Mouse (Mus musculus) CH12.LX (cell line): ENCODE data around the gene Omt2b. TPM values are rescaled to one million over a fixed set of nuclear protein-coding genes. Genes with fewer than 3 reads are reported as not detected.
A peak's percentile ranks its signal among the peaks of the same experiment; 100 is the strongest.
"Not testable (repeated sequence)": the region's sequence is repeated elsewhere in the genome, so short reads cannot be mapped to it uniquely, and the experiment has no call there.

Source experiments
- DNase-seq: peaks from one replicate; pipeline ENCODE4 v3.0.0-alpha.2; 2013; ENCODE audit errors: extremely low read depth
- H3K27ac ChIP-seq: 2 replicates; pipeline ENCODE4 v1.5.1; 2012; ENCODE audit warnings: low read depth, mild to moderate bottlenecking, control low read depth, moderate library complexity; ENCODE audit not compliant: insufficient read depth
- H3K27me3 ChIP-seq: replicated peaks from 2 replicates; pipeline ENCODE3; 2012; ENCODE audit warnings: inconsistent platforms
- H3K36me3 ChIP-seq, 2 experiments: replicated peaks in 1 of 2; 2 replicates each; pipeline versions ENCODE3 to v1.6.1; 2012; ENCODE audit warnings: inconsistent platforms in 1 of 2, low read length in 1 of 2, mild to moderate bottlenecking in 1 of 2, mixed read lengths in 1 of 2, moderate library complexity in 1 of 2; ENCODE audit not compliant: control insufficient read depth in 1 of 2, insufficient read depth in 1 of 2
- H3K4me1 ChIP-seq, 2 experiments: 2 replicates each; pipeline ENCODE4 v1.6.1; 2012; ENCODE audit warnings: inconsistent platforms in 1 of 2, moderate library complexity in 1 of 2; ENCODE audit not compliant: insufficient read depth in 2 of 2, control insufficient read depth in 1 of 2
- H3K4me2 ChIP-seq: 2 replicates; pipeline ENCODE4 v1.6.1; 2012; ENCODE audit warnings: low read depth, mild to moderate bottlenecking, control low read depth; ENCODE audit not compliant: poor library complexity, insufficient read depth, severe bottlenecking
- H3K4me3 ChIP-seq, 3 experiments: fragments of 150-350 bp in 1 of 3; sonication (generic) in 1 of 3; replicated peaks in 1 of 3; 2 replicates each; pipeline versions ENCODE3 to v1.5.1; 2011 to 2012; ENCODE audit warnings: low read depth in 2 of 3, low read length in 2 of 3, mild to moderate bottlenecking in 2 of 3, moderate library complexity in 2 of 3, control low read depth in 1 of 3, improper control_type of control experiment in 1 of 3, inconsistent platforms in 1 of 3, mixed read lengths in 1 of 3; ENCODE audit not compliant: poor library complexity in 1 of 3
- H3K79me2 ChIP-seq: replicated peaks from 2 replicates; pipeline ENCODE4 v1.6.1; 2012; ENCODE audit warnings: mild to moderate bottlenecking, moderate library complexity; ENCODE audit not compliant: control insufficient read depth, poor library complexity, insufficient read depth, severe bottlenecking; ENCODE audit errors: extremely low read depth
- H3K9ac ChIP-seq: 2 replicates; pipeline ENCODE4 v1.6.1; 2012; ENCODE audit warnings: low read depth, mild to moderate bottlenecking, control low read depth, moderate library complexity; ENCODE audit not compliant: insufficient read depth
- H3K9me3 ChIP-seq: replicated peaks from 2 replicates; pipeline ENCODE3; 2012; ENCODE audit warnings: low read length, inconsistent platforms, mixed read lengths
- BHLHE40 ChIP-seq: IDR thresholded peaks from 2 replicates; pipeline ENCODE4 v1.6.1; 2011; ENCODE audit warnings: mild to moderate bottlenecking, low read depth, low read length, improper control_type of control experiment
- CHD2 ChIP-seq: IDR thresholded peaks from 2 replicates; pipeline ENCODE4 v1.6.1; 2011; ENCODE audit warnings: low read length, improper control_type of control experiment
- CTCF ChIP-seq, 2 experiments: IDR thresholded peaks in 1 of 2; conservative IDR thresholded peaks in 1 of 2; 2 replicates each; pipeline ENCODE4 v1.5.1; 2011 to 2012; ENCODE audit warnings: low read depth in 2 of 2, low read length in 2 of 2, improper control_type of control experiment in 1 of 2, inconsistent platforms in 1 of 2, mild to moderate bottlenecking in 1 of 2, moderate library complexity in 1 of 2
- ETS1 ChIP-seq: conservative IDR thresholded peaks from 2 replicates; pipeline ENCODE4 v1.6.1; 2012; ENCODE audit warnings: low read depth, mild to moderate bottlenecking, inconsistent platforms, low read length, improper control_type of control experiment, moderate library complexity
- HCFC1 ChIP-seq: IDR thresholded peaks from 2 replicates; pipeline ENCODE4 v1.6.1; 2012; ENCODE audit warnings: low read depth, mild to moderate bottlenecking, inconsistent platforms, low read length, improper control_type of control experiment
- IRF4 ChIP-seq: IDR thresholded peaks from 2 replicates; pipeline ENCODE4 v1.6.1; 2014; ENCODE audit warnings: low read depth, mild to moderate bottlenecking, inconsistent platforms, low read length, improper control_type of control experiment
- JUN ChIP-seq: IDR thresholded peaks from 2 replicates; pipeline ENCODE4 v1.6.1; 2011; ENCODE audit warnings: low read depth, mild to moderate bottlenecking, low read length, improper control_type of control experiment, moderate library complexity; ENCODE audit not compliant: insufficient read depth
- JUND ChIP-seq: conservative IDR thresholded peaks from 2 replicates; pipeline ENCODE4 v1.6.1; 2011; ENCODE audit warnings: low read depth, low read length, improper control_type of control experiment
- MAX ChIP-seq: IDR thresholded peaks from 2 replicates; pipeline ENCODE4 v1.6.1; 2011; ENCODE audit warnings: low read length, improper control_type of control experiment
- MYC ChIP-seq: IDR thresholded peaks from 2 replicates; pipeline ENCODE4 v1.6.1; 2011; ENCODE audit warnings: low read depth, mild to moderate bottlenecking, improper control_type of control experiment, low read length
- NELFE ChIP-seq: IDR thresholded peaks from 2 replicates; pipeline ENCODE4 v1.6.1; 2011; ENCODE audit warnings: low read depth, low read length, improper control_type of control experiment
- POLR2A ChIP-seq: IDR thresholded peaks from 2 replicates; pipeline ENCODE4 v1.6.1; 2011; ENCODE audit warnings: low read depth, mild to moderate bottlenecking, improper control_type of control experiment, low read length
- SIN3A ChIP-seq: IDR thresholded peaks from 2 replicates; pipeline ENCODE4 v1.6.1; 2012; ENCODE audit warnings: low read length, improper control_type of control experiment, inconsistent platforms
- SMC3 ChIP-seq: IDR thresholded peaks from 2 replicates; pipeline ENCODE4 v1.6.1; 2011; ENCODE audit warnings: low read depth, low read length, improper control_type of control experiment
- USF1 ChIP-seq: IDR thresholded peaks from 2 replicates; pipeline ENCODE4 v1.6.1; 2014; ENCODE audit warnings: low read depth, mild to moderate bottlenecking, inconsistent platforms, low read length, improper control_type of control experiment
- USF2 ChIP-seq: conservative IDR thresholded peaks from 2 replicates; pipeline ENCODE4 v1.6.1; 2011; ENCODE audit warnings: low read depth, low read length, improper control_type of control experiment
- ZKSCAN1 ChIP-seq: IDR thresholded peaks from 2 replicates; pipeline ENCODE4 v1.6.1; 2012; ENCODE audit warnings: low read depth, inconsistent platforms, low read length, improper control_type of control experiment, borderline replicate concordance
- dilution Hi-C: fragments of 300-500 bp; cut with MboI; formaldehyde crosslinking; loops from 2 replicates; pipeline ENCODE4 v1.14.3; 2020; ENCODE audit warnings: low sequenced_read_pairs; ENCODE audit not compliant: extremely low pct_unique_long_range_greater_than_20kb, extremely low pct_ligation_motif_present
- in situ Hi-C: fragments of 300-500 bp; cut with MboI; formaldehyde crosslinking; loops from 3 replicates; pipeline ENCODE4 v1.14.3; 2019; ENCODE audit warnings: low sequenced_read_pairs, low pct_ligation_motif_present, low pct_unique_long_range_greater_than_20kb, mixed read lengths
- polyA plus RNA-seq: library from polyadenylated mRNA; unstranded; fragments of >175 nt; gene quantifications from 2 replicates; pipeline ENCODE4 v1.2.1, GENCODE M21; 2012; ENCODE audit warnings: low read depth; ENCODE audit not compliant: insufficient read length
- total RNA-seq, 2 experiments: library from RNA; depleted of rRNA; stranded (reverse); fragments of 300-350 nt in 1 of 2; fragments of >200 nt in 1 of 2; gene quantifications; 2 replicates each; pipeline ENCODE4 v1.2.3; 2012 to 2014

Gene Omt2b
- total and polyA plus RNA-seq, 3 experiments, result not detected

GRCm38 (mm10) chr9:78294781-78295180, 32.6 kb upstream of the Omt2b start:
- H3K4me3 ChIP-seq, H3K27me3 ChIP-seq, DNase-seq, in situ Hi-C loops, H3K4me1 ChIP-seq, H3K79me2 ChIP-seq, H3K9ac ChIP-seq, dilution Hi-C loops, H3K4me2 ChIP-seq, H3K9me3 ChIP-seq, H3K36me3 ChIP-seq, H3K27ac ChIP-seq: not testable (repeated sequence)

- H3K27me3 ChIP-seq, H3K4me1 ChIP-seq, H3K27ac ChIP-seq, H3K79me2 ChIP-seq, in situ Hi-C loops, H3K4me3 ChIP-seq, dilution Hi-C loops, H3K36me3 ChIP-seq, H3K9ac ChIP-seq, H3K9me3 ChIP-seq: not testable (repeated sequence)
- peak; percentile 45 for DNase-seq
- peak overlapping the region; percentile 44; the same call in 1 of the 2 replicates for H3K4me2 ChIP-seq
- peak; percentile 67 to 71 for TF ChIP-seq CTCF (conservative IDR thresholded peaks at IDR 0.05 in 1 of 2, IDR thresholded peaks at IDR 0.05 in 1 of 2; ENCODE audit: low read depth in 2 of 2, low read length in 2 of 2)
These were observed 31.3 kb upstream of the Omt2b start for GRCm38 (mm10) chr9:78296089-78296488.

GRCm38 (mm10) chr9:78298232-78298631, 29.2 kb upstream of the Omt2b start:
- Histone ChIP-seq H3K4me3 (no peak overlapping the region), H3K9ac (no peak overlapping the region), H3K27ac (no peak overlapping the region), H3K9me3 (no peaks in the 10 kb centered on the region), H3K79me2 (no peaks in the 10 kb centered on the region), H3K4me1 (no peaks in the 10 kb centered on the region), H3K27me3 (peaks cover 2% of the 10 kb centered on the region), H3K36me3 (no peaks in the 10 kb centered on the region), H3K4me2 (no peak overlapping the region)
- DNase-seq, result no peak
- dilution Hi-C loops (no loop called here), in situ Hi-C loops (no loop called here)
- no peak for TF ChIP-seq NELFE
- no peak for TF ChIP-seq SIN3A
- TF ChIP-seq ETS1, result no peak
- TF ChIP-seq HCFC1, result no peak
- no peak for TF ChIP-seq MYC
- TF ChIP-seq POLR2A, result no peak
- no peak for TF ChIP-seq MAX
- no peak for TF ChIP-seq BHLHE40
- TF ChIP-seq USF2, result no peak
- no peak for TF ChIP-seq USF1
- no peak for TF ChIP-seq CHD2
- TF ChIP-seq IRF4, result no peak
- no peak for TF ChIP-seq JUN
- no peak for TF ChIP-seq SMC3
- TF ChIP-seq ZKSCAN1, result no peak
- no peak for TF ChIP-seq JUND

GRCm38 (mm10) chr9:78299143-78299542, 28.2 kb upstream of the Omt2b start:
- H3K36me3 ChIP-seq, H3K27me3 ChIP-seq, DNase-seq, H3K4me2 ChIP-seq, dilution Hi-C loops, H3K4me1 ChIP-seq, H3K4me3 ChIP-seq, H3K79me2 ChIP-seq, H3K27ac ChIP-seq, H3K9ac ChIP-seq, in situ Hi-C loops, H3K9me3 ChIP-seq: not testable (repeated sequence)

- dilution Hi-C loops, H3K79me2 ChIP-seq, H3K4me3 ChIP-seq, H3K4me2 ChIP-seq, H3K27ac ChIP-seq, H3K4me1 ChIP-seq, in situ Hi-C loops, H3K27me3 ChIP-seq, H3K9ac ChIP-seq, H3K9me3 ChIP-seq, DNase-seq, H3K36me3 ChIP-seq: not testable (repeated sequence)
These were observed 19.3 kb upstream of the Omt2b start for GRCm38 (mm10) chr9:78308122-78308521.
